Mouse (Mus musculus): ENCODE measurements around the gene Tmem63a. TPM values are rescaled to one million over a fixed set of nuclear protein-coding genes. Genes with fewer than 3 reads are reported as not detected.
"Not testable (repeated sequence)": the region's sequence is repeated elsewhere in the genome, so short reads cannot be mapped to it uniquely, and the experiment has no call there.

Gene Tmem63a
- polyA plus RNA-seq, 1 experiment from 2014 or later = 6.6 TPM

GRCm38 (mm10) chr1:180979484-180980251 lies 37.5 kb downstream of the Tmem63a start:
- no peaks in the 10 kb centered on the region for H3K27me3 ChIP-seq (ENCODE audit: insufficient read depth, poor library complexity, severe bottlenecking)
- H3K4me3 ChIP-seq = no peak overlapping the region
- no peaks in the 10 kb centered on the region for H3K36me3 ChIP-seq
- no peak for DNase-seq (ENCODE audit: low spot score)
- H3K4me1 ChIP-seq = no peaks in the 10 kb centered on the region
- WGBS = 80% methylated on average over 24 of the region's 24 CpGs
- no peaks in the 10 kb centered on the region for H3K9me3 ChIP-seq
- no peak overlapping the region for H3K27ac ChIP-seq

GRCm38 (mm10) chr1:180980464-180980863 lies 38.3 kb downstream of the Tmem63a start:
- WGBS = 81% methylated on average over 2 of the region's 2 CpGs

GRCm38 (mm10) chr1:180981298-180982046 lies 39.3 kb downstream of the Tmem63a start:
- H3K27me3 ChIP-seq (ENCODE audit: insufficient read depth, poor library complexity, severe bottlenecking) = not testable (repeated sequence)
- 79% methylated on average over 7 of the region's 7 CpGs for WGBS

More at GRCm38 (mm10) chr1:180980464-180980863, 38.3 kb downstream of the Tmem63a start:
- Histone ChIP-seq H3K27ac (no peak overlapping the region), H3K36me3 (no peaks in the 10 kb centered on the region), H3K9me3 (no peaks in the 10 kb centered on the region), H3K4me3 (no peak overlapping the region), H3K4me1 (no peaks in the 10 kb centered on the region), H3K27me3 (ENCODE audit: insufficient read depth, poor library complexity, severe bottlenecking) (no peaks in the 10 kb centered on the region)
- no peak for DNase-seq (ENCODE audit: low spot score)

GRCm38 (mm10) chr1:180986701-180987100 lies 44.6 kb downstream of the Tmem63a start:
- Histone ChIP-seq H3K27me3 (ENCODE audit: insufficient read depth, poor library complexity, severe bottlenecking) (peaks cover 15% of the 10 kb centered on the region), H3K36me3 (no peaks in the 10 kb centered on the region), H3K4me1 (no peaks in the 10 kb centered on the region), H3K9me3 (no peaks in the 10 kb centered on the region), H3K27ac (no peak overlapping the region), H3K4me3 (no peak overlapping the region)
- DNase-seq (ENCODE audit: low spot score) = no peak
- 90% methylated on average over 8 of the region's 8 CpGs for WGBS

More at GRCm38 (mm10) chr1:180981298-180982046, 39.3 kb downstream of the Tmem63a start:
- H3K4me3 ChIP-seq; H3K9me3 ChIP-seq; H3K4me1 ChIP-seq; H3K36me3 ChIP-seq; H3K27ac ChIP-seq; DNase-seq (ENCODE audit: low spot score): not testable (repeated sequence)

GRCm38 (mm10) chr1:180987759-180988158 lies 45.6 kb downstream of the Tmem63a start:
- under 1% methylated on average over 9 of the region's 9 CpGs for WGBS

GRCm38 (mm10) chr1:180990671-180991070 lies 48.5 kb downstream of the Tmem63a start:
- WGBS = 43% methylated on average over 3 of the region's 3 CpGs
- Histone ChIP-seq H3K36me3 (no peaks in the 10 kb centered on the region), H3K27ac (no peak overlapping the region), H3K9me3 (no peaks in the 10 kb centered on the region), H3K4me1 (no peaks in the 10 kb centered on the region), H3K27me3 (ENCODE audit: insufficient read depth, poor library complexity, severe bottlenecking) (peaks cover 16% of the 10 kb centered on the region), H3K4me3 (no peak overlapping the region)
- no peak for DNase-seq (ENCODE audit: low spot score)

More at GRCm38 (mm10) chr1:180987759-180988158, 45.6 kb downstream of the Tmem63a start:
- Histone ChIP-seq H3K27me3 (ENCODE audit: insufficient read depth, poor library complexity, severe bottlenecking) (peaks cover 15% of the 10 kb centered on the region), H3K27ac (no peak overlapping the region), H3K4me1 (no peaks in the 10 kb centered on the region), H3K9me3 (no peaks in the 10 kb centered on the region), H3K4me3 (no peak overlapping the region), H3K36me3 (no peaks in the 10 kb centered on the region)
- DNase-seq (ENCODE audit: low spot score) = no peak

GRCm38 (mm10) chr1:180992142-180992541 lies 50.0 kb downstream of the Tmem63a start:
- H3K4me3 ChIP-seq = no peak overlapping the region

GRCm38 (mm10) chr1:181000501-181001092 lies 58.5 kb downstream of the Tmem63a start:
- Histone ChIP-seq H3K27me3 (ENCODE audit: insufficient read depth, poor library complexity, severe bottlenecking) (0 out of 2 replicates have a peak, but pooled peaks cover 12% of the 10 kb centered on the region), H3K9me3 (no peaks in the 10 kb centered on the region), H3K27ac (no peak overlapping the region), H3K36me3 (no peaks in the 10 kb centered on the region), H3K4me1 (peaks cover 13% of the 10 kb centered on the region), H3K4me3 (no peak overlapping the region)
- WGBS = 51% methylated on average over 10 of the region's 10 CpGs
- DNase-seq (ENCODE audit: low spot score) = no peak

More at GRCm38 (mm10) chr1:180992142-180992541, 50.0 kb downstream of the Tmem63a start:
- Histone ChIP-seq H3K27me3 (ENCODE audit: insufficient read depth, poor library complexity, severe bottlenecking) (peaks cover 20% of the 10 kb centered on the region), H3K4me1 (no peaks in the 10 kb centered on the region), H3K27ac (no peak overlapping the region), H3K9me3 (no peaks in the 10 kb centered on the region), H3K36me3 (no peaks in the 10 kb centered on the region)
- 59% methylated on average over 3 of the region's 3 CpGs for WGBS
- DNase-seq (ENCODE audit: low spot score) = no peak

GRCm38 (mm10) chr1:181001217-181001616 lies 59.1 kb downstream of the Tmem63a start:
- Histone ChIP-seq H3K27ac (no peak overlapping the region), H3K4me1 (peaks cover 13% of the 10 kb centered on the region), H3K36me3 (no peaks in the 10 kb centered on the region), H3K9me3 (no peaks in the 10 kb centered on the region), H3K4me3 (no peak overlapping the region), H3K27me3 (ENCODE audit: insufficient read depth, poor library complexity, severe bottlenecking) (0 out of 2 replicates have a peak, but pooled peaks cover 8% of the 10 kb centered on the region)
- WGBS = 80% methylated on average over 3 of the region's 3 CpGs
- no peak for DNase-seq (ENCODE audit: low spot score)

GRCm38 (mm10) chr1:181001621-181002020 lies 59.5 kb downstream of the Tmem63a start:
- Histone ChIP-seq H3K27me3 (ENCODE audit: insufficient read depth, poor library complexity, severe bottlenecking) (0 out of 2 replicates have a peak, but pooled peaks cover 8% of the 10 kb centered on the region), H3K9me3 (no peaks in the 10 kb centered on the region), H3K4me3 (no peak overlapping the region), H3K36me3 (no peaks in the 10 kb centered on the region), H3K4me1 (peaks cover 13% of the 10 kb centered on the region), H3K27ac (no peak overlapping the region)
- 64% methylated on average over 3 of the region's 3 CpGs for WGBS
- no peak for DNase-seq (ENCODE audit: low spot score)

- H3K4me3 ChIP-seq = no peak overlapping the region
- DNase-seq (ENCODE audit: low spot score) = no peak
- WGBS = 71% methylated on average over 2 of the region's 2 CpGs
- no peaks in the 10 kb centered on the region for H3K36me3 ChIP-seq
- no peaks in the 10 kb centered on the region for H3K9me3 ChIP-seq
- H3K27me3 ChIP-seq (ENCODE audit: insufficient read depth, poor library complexity, severe bottlenecking) = 0 out of 2 replicates have a peak, but pooled peaks cover 4% of the 10 kb centered on the region
- no peak overlapping the region for H3K27ac ChIP-seq
- peaks cover 13% of the 10 kb centered on the region for H3K4me1 ChIP-seq
Observed at GRCm38 (mm10) chr1:181003790-181004189, 61.6 kb downstream of the Tmem63a start.

- H3K27me3 ChIP-seq (ENCODE audit: insufficient read depth, poor library complexity, severe bottlenecking) = 0 out of 2 replicates have a peak, but pooled peaks cover 4% of the 10 kb centered on the region
- H3K4me3 ChIP-seq = no peak overlapping the region
- no peak overlapping the region for H3K27ac ChIP-seq
- H3K36me3 ChIP-seq = no peaks in the 10 kb centered on the region
- H3K9me3 ChIP-seq = no peaks in the 10 kb centered on the region
- peak; percentile 65 for DNase-seq (ENCODE audit: low spot score)
- WGBS = 72% methylated on average over 8 of the region's 8 CpGs
- peaks cover 18% of the 10 kb centered on the region for H3K4me1 ChIP-seq
Observed at GRCm38 (mm10) chr1:181005331-181005730, 63.2 kb downstream of the Tmem63a start.

GRCm38 (mm10) chr1:181007831-181008230 lies 65.7 kb downstream of the Tmem63a start:
- 88% methylated on average over 6 of the region's 6 CpGs for WGBS
- Histone ChIP-seq H3K4me1 (peaks cover 14% of the 10 kb centered on the region), H3K9me3 (no peaks in the 10 kb centered on the region), H3K36me3 (no peaks in the 10 kb centered on the region), H3K27ac (no peak overlapping the region), H3K4me3 (no peak overlapping the region), H3K27me3 (ENCODE audit: insufficient read depth, poor library complexity, severe bottlenecking) (no peaks in the 10 kb centered on the region)
- peak; percentile 72 for DNase-seq (ENCODE audit: low spot score)

All from heart, embryonic 10.5 days (tissue).